Mouse (Mus musculus) heart, adult 11 months (tissue): ENCODE data around the gene Prmt3.

Experiments
- DNase-seq: peaks from one replicate; pipeline ENCODE4 v3.0.0; 2022

Gene Prmt3

GRCm38 (mm10) chr7:49778114-49778901 is at the start of gene Prmt3:
Prmt3 (plus strand) TSS chr7:49778346.
- peak; percentile 99 for DNase-seq

GRCm38 (mm10) chr7:49734342-49734741 is 43.8 kb upstream of the Prmt3 start:
- DNase-seq, result peak; percentile 33

GRCm38 (mm10) chr7:49739448-49739847 is 38.7 kb upstream of the Prmt3 start:
- DNase-seq, result no peak

DNA sequence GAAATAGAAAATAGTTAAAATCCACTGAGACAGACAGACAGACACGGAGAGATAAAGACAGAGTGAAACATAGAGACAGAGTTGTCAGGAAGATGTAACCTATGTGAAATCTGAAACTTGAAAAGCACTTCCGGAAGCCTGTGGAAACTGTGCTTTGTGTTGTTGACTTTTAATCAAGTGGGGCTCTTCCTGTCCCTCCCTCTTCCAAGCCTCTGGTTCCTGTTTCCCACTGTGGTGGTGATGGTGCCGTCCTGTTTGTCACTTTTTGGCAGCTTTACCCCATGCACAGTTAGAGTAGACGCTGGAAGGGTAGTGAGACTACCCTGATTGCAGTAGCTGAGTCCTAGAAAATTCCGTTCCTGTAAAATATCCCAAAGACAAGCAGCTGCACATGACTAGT is 36.7 kb upstream of the Prmt3 start:
- no peak for DNase-seq

DNA sequence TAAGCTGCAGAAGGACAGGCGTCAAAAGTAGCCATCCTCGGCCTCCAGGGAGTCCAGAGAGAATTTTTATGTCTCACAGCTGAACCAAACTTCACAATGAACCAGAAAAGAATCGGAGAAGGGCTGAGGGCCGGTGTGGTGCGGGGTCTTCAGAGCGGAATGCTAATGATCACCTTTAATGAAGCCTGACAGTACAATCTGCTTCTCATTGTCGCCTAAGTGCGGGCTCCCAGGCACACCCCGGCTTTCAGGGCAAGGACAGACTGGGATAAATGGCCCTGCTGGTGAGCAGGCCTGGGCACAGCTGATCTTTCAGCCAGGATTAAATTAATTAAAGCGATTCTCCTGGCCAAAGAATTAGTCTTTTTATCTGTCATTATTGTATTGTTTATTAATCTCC is 36.2 kb upstream of the Prmt3 start:
- no peak for DNase-seq

DNA sequence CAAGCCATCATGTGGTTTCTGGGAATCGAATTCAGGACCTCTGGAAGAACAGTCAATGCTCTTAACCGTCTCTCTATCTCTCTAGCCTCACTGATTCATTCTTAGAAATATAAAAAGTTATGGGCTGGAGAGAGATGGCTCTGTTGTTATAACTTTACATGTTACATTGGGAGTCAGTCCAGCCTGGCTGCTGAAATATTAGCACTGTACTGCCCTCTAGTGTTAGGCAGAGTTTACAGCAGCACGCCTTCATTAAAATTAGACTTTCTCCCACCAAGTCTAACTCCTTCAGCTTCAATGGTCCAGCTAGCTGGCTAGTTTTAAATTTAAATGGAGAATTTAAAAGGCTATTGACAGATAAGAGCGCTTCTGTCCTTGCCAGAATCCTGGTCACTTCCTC is 27.0 kb upstream of the Prmt3 start:
- DNase-seq, result no peak

GRCm38 (mm10) chr7:49752730-49753506 is 25.2 kb upstream of the Prmt3 start:
- peak; percentile 81 for DNase-seq

DNA sequence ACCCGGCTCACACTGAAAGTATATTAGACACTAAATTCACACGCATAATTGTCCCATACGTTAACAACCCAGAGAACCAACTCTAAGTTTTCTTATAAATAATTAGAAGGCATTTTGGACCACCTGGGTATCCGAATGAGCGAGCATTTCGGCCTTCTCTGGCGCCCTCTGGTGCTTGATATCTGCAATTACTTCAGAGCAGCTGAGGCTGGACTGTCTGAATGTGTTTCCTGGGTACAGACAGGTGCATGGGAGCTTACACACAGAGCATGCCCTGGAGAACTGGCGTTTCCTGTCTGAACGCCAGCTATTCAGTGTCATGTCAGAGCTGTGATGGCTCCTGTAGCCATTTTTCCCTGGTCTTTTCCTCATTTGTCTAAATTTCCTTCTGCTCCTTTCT is 23.4 kb upstream of the Prmt3 start:
- DNase-seq, result peak; percentile 88

DNA sequence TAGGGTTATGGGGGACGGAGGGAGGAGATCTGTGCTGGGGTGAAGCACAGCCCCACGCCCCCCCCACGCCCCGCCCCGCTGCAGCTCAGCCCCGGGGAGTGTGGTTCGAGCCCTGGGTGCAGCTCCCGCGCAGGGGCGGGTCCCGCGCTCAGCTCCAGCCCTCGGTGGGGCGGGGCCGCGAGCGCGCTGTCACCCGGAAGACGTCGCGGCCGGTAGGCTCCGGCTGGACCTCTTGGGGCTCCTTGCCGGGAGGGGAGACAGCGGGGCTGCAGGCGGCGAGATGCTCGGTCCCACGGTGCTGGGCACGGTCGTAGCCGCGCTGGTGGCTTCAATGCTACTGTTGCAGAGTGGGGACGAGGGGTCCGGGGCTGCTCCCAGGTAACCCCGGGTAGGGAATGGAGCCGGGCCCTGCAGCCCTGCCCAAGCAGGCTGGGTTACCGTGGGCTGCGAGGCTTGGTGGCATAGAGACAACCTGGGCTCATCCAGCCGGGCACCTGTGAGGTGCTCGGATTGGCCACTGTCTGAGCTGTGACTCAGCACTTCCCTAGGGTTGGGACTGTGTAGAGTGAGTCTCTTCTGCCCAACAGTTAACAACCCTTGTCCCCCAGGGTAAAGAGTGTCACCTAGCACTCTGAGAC is 19.1 kb upstream of the Prmt3 start, which contains the start of gene Htatip2:
TSS of gene Htatip2 (plus strand) at position 182 of the 638 bp plus-strand sequence.
- peak; percentile 97 for DNase-seq

GRCm38 (mm10) chr7:49762605-49763004 is 15.5 kb upstream of the Prmt3 start:
- DNase-seq, result no peak

DNA sequence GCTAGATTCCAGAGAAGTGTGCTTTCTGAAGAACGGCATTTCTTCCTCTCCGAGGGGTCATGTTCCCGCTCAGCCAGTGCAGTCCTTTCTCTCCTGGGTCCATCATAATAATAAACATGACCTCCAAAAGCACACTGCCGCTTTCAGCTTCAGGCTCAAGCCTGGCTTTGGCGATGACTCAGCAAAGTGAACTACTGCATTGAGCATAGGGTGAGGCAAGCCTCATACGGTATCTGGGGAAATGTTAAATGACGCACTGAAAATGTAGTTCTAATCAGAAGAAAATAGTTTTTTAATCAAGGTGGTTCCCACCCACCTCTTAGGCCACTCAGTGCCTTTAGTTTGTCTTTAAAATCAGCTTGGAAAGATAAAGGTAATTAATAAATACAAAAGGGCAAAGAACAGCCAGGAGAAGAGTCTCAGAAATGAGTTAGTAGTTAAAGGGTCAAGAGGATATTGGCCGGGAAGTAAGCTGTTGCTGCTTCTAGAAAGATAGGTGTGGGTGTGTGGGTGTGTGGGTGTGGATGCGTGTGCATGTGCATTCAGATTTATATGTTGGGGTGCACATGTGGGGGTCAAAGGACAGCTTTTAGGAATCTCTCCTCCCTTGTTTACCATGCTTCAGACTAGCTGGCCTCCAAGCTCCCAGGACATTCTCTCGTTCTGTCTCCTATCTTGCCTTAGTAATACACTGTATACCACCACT is 14.0 kb upstream of the Prmt3 start:
- DNase-seq, result peak; percentile 82

- DNase-seq, result peak; percentile 85
Observed at GRCm38 (mm10) chr7:49766166-49766565, 12.0 kb upstream of the Prmt3 start.

- DNase-seq, result no peak
Observed at GRCm38 (mm10) chr7:49768509-49768908, 9.6 kb upstream of the Prmt3 start.

- no peak for DNase-seq
Observed at GRCm38 (mm10) chr7:49774396-49774795, 3.8 kb upstream of the Prmt3 start.

GRCm38 (mm10) chr7:49777585-49777984 is 561 bp upstream of the Prmt3 start:
- peak; percentile 79 for DNase-seq

GRCm38 (mm10) chr7:49778904-49779615 is 914 bp downstream of the Prmt3 start:
- no peak for DNase-seq

DNA sequence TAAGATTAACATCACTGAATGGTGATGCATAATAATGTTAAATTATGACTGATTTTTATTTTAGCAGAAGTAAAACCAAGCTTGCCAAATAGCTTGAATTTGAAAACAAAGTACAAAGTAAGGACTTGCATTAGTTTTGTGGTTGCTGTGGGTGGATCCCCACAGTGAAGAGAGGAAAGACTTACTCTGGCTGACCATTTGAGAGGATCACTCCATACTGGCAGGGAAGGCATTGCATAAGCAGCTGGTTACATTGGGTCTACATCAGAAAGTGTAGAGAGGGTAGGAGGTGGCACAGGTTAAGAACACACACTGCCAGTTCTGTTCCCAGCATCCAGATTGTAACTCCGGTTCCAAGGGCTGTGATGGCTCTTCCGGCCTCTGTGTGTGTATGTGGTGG is 4.9 kb downstream of the Prmt3 start:
- no peak for DNase-seq

DNA sequence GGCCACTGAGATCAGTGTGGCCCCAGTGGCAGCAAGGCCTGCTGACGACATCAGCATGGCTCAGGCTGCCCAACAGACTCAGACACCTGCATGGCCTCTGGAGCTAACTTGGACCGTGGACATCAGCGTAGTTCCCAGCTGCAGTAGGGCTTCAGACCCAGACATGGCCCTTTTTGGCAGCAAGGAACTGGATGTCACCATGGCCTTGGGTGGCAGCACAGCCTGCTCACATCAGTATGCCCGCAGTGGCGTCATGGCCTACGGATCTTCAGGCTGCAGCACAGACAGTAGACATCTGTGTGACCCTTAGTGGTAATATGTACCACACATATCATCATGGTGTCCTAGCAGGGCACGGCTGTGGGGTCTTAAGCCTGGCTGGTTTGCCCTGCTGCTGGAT is 7.0 kb downstream of the Prmt3 start:
- peak; percentile 88 for DNase-seq

DNA sequence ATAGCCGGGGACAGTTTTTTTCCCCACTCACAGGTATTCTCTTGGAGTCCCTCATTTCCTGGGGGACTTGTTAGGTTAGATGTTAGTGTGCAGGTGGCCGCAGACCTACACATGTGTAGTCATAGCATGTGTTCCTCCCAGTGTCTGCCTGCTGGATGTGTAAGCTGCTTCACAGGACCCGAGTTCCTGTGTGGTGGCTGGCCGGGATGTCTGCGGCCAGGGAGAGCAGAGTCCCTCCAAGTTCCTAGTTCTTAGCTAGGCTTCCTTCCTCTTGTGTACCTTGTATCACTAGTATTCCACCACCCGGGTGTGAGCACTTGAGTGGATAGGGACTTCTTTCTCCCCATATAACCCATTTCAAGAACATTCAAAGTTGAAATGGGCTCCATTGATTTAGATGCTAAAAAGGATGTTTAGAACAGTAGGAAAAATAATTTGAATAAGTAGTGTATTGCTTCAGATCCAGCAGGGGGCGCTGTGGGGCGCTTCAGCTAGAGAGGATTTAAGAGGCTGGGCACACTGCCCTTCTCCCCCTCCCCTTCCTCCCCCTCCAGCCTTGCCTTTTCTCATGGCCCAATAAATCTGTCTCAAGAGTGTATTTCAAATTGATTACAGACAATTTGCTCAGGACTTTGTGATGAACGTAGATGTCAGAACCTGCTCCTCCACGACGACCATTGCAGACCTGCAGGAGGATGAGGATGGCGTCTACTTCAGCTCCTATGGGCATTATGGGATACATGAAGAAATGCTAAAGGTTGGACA is 8.7 kb downstream of the Prmt3 start:
- DNase-seq, result peak; percentile 86

DNA sequence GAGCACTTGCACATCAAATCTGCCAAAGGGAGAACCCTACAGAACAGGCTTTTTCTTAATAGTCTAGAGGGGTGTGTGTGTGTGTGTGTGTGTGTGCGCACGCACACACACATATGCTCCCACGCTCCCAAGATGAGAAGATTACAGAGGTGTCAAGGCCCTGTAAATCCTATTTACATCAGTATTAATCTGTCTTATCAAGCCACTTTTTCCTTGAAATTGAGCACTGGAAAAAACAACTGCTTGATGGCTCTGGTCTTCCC is 9.2 kb downstream of the Prmt3 start:
- DNase-seq, result no peak

DNA sequence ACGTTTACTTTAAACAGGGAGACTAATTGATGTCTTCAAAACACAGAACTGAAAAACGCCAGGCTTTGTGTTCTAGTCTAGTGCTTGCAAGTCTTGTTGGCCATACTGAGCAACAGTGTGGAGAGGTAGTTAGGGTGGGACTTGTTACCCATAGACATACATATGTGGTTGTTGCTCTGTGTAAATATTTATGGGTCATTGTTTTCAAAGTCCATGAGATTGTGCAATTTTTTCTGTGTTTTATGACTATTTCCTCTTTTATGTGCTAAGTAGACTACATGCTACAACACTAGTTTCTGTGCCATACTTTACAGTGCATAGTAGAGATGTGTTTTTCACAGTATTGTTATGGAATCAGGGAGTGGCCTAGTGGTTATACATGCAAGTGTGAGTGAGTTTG is 16.2 kb downstream of the Prmt3 start:
- DNase-seq, result peak; percentile 16

DNA sequence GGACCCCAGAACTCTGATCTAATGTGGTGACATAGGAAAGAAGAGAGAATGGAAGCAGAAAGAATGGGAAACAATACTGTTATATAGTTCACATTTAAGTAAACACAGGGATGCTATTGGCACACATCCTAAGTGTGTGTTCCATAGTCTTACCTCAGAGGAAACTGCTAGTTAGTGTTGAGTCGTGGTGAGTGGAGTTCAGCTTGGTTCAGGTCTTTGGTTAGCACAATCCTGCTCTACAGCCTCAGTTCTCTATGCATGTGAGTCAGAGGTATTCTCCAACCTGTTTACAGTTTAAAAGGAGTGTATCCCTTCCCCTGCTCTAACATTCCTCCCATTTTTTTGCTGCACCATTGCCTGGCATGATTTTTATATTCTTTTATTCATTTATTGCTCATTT is 19.0 kb downstream of the Prmt3 start:
- DNase-seq, result no peak
